Mouse (Mus musculus): ENCODE results near the gene Ccdc50.

GRCm38 (mm10) chr16:27385649-27386048 is 3.0 kb upstream of the Ccdc50 start:
- no peak for TF ChIP-seq CTCF (IDR thresholded peaks at IDR 0.05; ENCODE audit: low read depth)
- no peak for TF ChIP-seq EP300 (optimal IDR thresholded peaks at IDR 0.05)
